Mouse (Mus musculus) macrophage (primary cell): ENCODE data around the gene Gprin2. TPM values are rescaled to one million over a fixed set of nuclear protein-coding genes. Genes with fewer than 3 reads are reported as not detected.

ENCODE experiments used
- H3K27ac ChIP-seq: fragments of 350-480 bp; formaldehyde crosslinking; 2 replicates; pipeline ENCODE4 v1.9.0; 2021
- H3K36me3 ChIP-seq: fragments of 350-480 bp; formaldehyde crosslinking; 2 replicates; pipeline ENCODE4 v1.9.0; 2021; ENCODE audit errors: inconsistent target
- H3K4me3 ChIP-seq: fragments of 350-480 bp; formaldehyde crosslinking; 2 replicates; pipeline ENCODE4 v1.9.0; 2021; ENCODE audit errors: inconsistent target
- H3K79me2 ChIP-seq: fragments of 350-480 bp; formaldehyde crosslinking; 2 replicates; pipeline ENCODE4 v1.9.0; 2021; ENCODE audit errors: inconsistent target
- WGBS: methylation state at CpG from one replicate; pipeline ENCODE4 v1.1.7; 2026; ENCODE audit warnings: inconsistent platforms; ENCODE audit not compliant: missing documents; 5-methylcytosine and 5-hydroxymethylcytosine counted together
- polyA plus RNA-seq: library from polyadenylated mRNA; stranded (reverse); fragments of 250-400 nt; gene quantifications from 3 replicates; pipeline ENCODE4 v1.2.4, GENCODE M21; 2018; ENCODE audit warnings: inconsistent platforms

Gprin2 gene
- polyA plus RNA-seq, 1 experiment from 2014 or later, result not detected

DNA sequence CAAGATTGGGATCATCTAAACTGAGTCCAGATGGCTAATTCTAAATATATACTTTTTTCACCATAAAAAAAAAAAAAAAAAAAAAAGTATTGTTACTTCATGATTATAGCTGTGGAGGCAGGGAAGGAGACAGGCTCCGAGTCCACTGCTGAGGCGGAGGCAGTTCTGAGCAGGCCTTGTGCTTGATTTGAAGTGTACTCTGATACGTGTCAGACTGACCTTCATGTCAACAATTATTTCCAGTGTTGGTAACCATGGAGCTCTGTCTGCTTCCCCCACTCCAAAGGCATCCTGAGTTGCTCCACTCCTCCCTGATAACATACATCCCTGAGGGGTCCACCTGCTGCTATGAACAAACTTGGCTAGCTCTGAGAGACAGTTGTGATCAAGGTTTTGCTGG is 30.3 kb downstream of the Gprin2 start:
- no peak overlapping the region for H3K27ac ChIP-seq
- no peaks in the 10 kb centered on the region for H3K36me3 ChIP-seq
- no peak overlapping the region for H3K4me3 ChIP-seq
- 89% methylated on average over 3 of the region's 3 CpGs for WGBS
- H3K79me2 ChIP-seq, result no peaks in the 10 kb centered on the region

DNA sequence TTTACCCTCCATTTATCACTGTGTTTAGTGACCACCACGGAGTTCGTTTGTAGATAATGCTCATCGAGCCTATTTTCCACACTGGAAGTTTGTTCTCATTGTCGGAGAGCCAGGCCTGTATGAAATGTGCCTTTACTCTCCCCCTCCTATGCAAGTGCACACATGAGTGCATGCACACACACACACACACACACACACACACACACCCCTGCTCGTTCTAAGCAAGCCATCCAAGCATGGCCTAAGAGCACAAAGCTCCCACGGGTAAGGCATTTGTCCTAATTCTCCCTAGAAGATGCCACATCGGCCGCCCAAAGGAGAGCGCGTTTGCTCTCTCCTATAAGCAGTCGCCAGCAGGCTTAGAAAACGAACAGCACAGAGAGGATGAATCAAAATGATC is 45.7 kb downstream of the Gprin2 start:
- H3K79me2 ChIP-seq, result no peaks in the 10 kb centered on the region
- H3K4me3 ChIP-seq, result no peak overlapping the region
- no peaks in the 10 kb centered on the region for H3K36me3 ChIP-seq
- H3K27ac ChIP-seq, result no peak overlapping the region
- 83% methylated on average over 12 of the region's 12 CpGs for WGBS

DNA sequence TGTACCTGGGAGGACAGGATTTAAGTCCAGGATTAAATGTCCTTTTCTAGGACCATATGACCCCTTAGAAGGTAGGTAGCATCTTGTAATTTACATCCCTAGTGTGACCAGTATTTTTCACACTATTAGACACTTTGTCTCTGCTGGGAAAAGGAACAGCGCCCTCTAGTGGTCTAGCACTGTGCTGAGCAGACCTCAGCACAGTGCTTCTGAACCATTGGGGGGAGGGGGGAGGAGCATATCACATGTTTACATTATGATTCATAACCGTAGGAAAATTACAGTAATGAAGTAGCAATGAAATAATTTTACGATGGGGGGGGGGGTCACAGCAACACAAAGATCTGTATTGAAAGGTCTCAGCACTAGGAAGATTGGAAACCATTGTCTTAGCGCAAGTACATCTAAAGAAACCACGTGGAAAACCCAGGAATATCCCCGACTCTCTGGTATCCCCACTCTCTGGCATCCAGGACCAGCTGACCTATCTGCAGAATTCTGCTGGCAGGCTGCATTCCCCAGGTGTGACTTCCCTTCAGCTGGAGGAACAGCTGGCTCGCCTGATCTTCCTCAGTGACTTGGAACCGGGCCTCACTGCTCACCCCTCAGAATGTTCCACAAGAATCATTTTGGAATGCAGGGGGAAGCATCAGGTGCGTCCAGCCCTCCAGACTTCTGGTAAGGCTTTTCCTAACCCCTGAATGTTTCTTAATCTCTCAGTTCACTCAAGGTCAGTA is 46.7 kb downstream of the Gprin2 start:
- 67% methylated on average over 9 of the region's 9 CpGs for WGBS
- Histone ChIP-seq H3K27ac (no peak overlapping the region), H3K79me2 (no peaks in the 10 kb centered on the region), H3K4me3 (no peak overlapping the region), H3K36me3 (no peaks in the 10 kb centered on the region)

DNA sequence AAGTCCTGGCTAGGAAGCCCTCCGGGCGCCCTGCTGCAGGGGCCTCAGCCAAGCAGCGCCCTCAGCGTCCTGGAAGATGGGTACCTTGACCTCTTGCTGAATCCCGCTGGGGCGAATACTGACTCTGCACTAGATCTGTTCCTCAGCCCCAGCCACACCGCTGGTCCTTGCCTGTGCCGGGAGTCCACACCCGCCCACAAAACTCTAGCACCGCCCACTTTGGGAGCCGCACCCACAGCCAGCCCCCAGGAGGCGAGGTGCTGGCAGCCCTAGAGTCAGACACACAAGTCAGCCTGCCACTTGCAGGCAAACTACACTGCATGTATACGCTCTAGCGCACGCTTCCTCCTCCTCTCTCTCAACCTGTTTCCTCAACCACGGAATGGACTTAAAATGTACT is 49.1 kb downstream of the Gprin2 start, which contains the start of gene Npy4r:
Gene Npy4r, minus strand, starts transcription at position 148 of the 400 bp plus-strand sequence.
- Histone ChIP-seq H3K4me3 (no peak within 1 kb of the TSS), H3K36me3 (no peaks in the 10 kb centered on the region), H3K27ac (no peak within 1 kb of the TSS), H3K79me2 (no peaks in the 10 kb centered on the region)
- WGBS, result 5% methylated on average over 16 of the region's 16 CpGs

DNA sequence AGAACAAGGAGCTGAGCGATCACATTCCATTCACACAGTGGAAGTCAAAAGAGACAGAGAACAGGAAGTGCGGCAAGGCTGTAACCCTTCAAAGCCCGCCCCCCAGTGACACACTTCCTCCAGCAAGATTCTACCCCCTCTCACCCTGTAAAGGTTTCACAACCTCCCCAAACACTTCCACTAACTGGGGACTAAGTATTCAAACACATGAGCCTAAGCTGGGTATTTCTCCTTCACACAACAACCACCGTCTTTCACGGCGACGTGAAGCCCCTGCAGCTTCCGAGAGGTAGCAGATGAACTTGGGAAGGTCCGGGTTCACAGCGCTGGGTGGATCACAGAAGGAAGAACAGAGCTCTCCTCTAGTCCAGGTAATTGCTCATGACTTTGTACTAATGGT is 58.5 kb downstream of the Gprin2 start:
- Histone ChIP-seq H3K36me3 (no peaks in the 10 kb centered on the region), H3K79me2 (no peaks in the 10 kb centered on the region), H3K4me3 (no peak overlapping the region), H3K27ac (no peak overlapping the region)
- WGBS, result 94% methylated on average over 10 of the region's 10 CpGs

DNA sequence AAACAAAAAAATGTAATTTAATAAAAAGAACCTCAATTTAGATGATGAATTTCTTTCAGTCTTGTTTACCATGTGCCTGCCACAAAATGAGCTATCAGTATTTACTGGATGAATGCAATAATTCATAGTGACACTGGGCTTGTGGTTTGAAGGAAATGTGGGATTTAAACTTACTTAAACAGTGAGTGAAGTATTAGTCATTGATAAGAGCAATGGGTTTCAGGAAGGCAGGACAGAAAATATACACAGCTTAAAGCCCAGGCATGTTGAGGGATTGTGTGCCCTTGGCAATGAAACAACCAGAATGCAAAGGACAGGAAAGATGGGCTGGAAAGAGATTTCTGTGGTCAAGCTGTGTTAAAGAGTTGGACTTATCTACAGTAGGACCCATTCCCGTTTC is 59.1 kb downstream of the Gprin2 start:
- Histone ChIP-seq H3K27ac (no peak overlapping the region), H3K36me3 (no peaks in the 10 kb centered on the region), H3K79me2 (no peaks in the 10 kb centered on the region), H3K4me3 (no peak overlapping the region)
- 80% methylated on average over 1 of the region's 1 CpGs for WGBS

DNA sequence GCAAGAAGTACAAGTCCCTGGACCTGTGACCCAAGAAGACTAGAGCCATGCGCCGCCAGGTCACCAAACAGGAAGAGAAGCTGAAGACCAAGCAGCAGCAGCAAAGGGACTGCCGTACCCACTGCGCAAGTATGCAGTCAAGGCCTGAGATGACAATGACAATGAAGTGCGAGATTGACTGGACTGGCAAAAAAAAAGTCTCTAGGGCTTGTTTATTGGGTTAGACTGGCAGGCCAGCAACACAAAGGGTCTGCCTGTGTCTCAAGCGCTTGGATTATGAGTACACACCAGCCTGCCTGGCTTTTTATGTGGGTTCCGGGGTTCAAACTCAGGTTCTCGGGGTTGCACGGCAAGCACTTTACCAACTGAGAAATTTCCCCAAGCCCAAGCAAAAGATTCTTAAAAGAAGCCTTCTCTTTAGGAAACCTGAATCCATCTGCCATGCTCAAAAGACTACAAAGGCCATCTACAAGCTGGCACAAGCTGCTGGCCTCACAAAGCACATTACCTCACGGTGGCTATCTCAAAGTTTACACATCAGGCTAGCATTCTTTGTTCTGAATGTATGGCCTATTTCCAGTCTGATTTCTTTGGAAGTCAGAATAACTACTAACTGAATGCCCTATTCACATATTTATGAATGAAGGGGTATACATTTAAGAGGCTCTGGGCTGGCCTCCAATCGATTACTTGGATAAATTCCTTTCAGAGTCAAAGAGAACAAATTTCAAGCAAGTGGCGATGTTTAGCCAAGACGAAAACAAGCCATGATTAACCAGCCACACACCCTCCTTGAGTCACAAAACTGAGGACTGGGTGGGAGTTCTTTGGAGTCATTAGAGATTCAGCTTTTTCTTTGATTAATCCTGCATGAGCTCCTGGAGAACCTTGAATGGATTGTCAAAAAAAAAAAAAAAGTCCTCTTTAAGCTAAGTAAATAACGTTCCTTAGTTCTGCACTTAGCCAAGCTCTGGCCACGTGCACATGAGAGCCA is 61.5 kb downstream of the Gprin2 start:
- H3K79me2 ChIP-seq, result no peaks in the 10 kb centered on the region
- H3K36me3 ChIP-seq, result no peaks in the 10 kb centered on the region
- WGBS, result 86% methylated on average over 15 of the region's 15 CpGs
- H3K4me3 ChIP-seq, result no peak overlapping the region
- no peak overlapping the region for H3K27ac ChIP-seq

Other genes with a start within 250 kb of the Gprin2 start
- not detected in 3 replicates for gene Rbp3, start 247.7 kb downstream of the Gprin2 start, polyA plus RNA-seq
- not detected in 3 replicates for gene Zfp488, start 222.9 kb downstream of the Gprin2 start, polyA plus RNA-seq
- gene Gm30083, start 186.5 kb downstream of the Gprin2 start, polyA plus RNA-seq, result not detected in 3 replicates
- gene Gm5460, start 184.9 kb downstream of the Gprin2 start, polyA plus RNA-seq, result not detected in 3 replicates
- gene Antxrl, start 148.9 kb downstream of the Gprin2 start, polyA plus RNA-seq, result not detected in 3 replicates
- gene Anxa8, start 115.7 kb downstream of the Gprin2 start, polyA plus RNA-seq, result not detected in 3 replicates
- gene A630023A22Rik, start 98.9 kb downstream of the Gprin2 start, polyA plus RNA-seq, result not detected in 3 replicates
- gene Npy4r, start 49.2 kb downstream of the Gprin2 start, polyA plus RNA-seq, result not detected in 3 replicates
- gene Syt15, start 17.9 kb upstream of the Gprin2 start, polyA plus RNA-seq, result not detected in 3 replicates
- 5.9 to 7.5 TPM (median 7.1 TPM) in 3 replicates for gene Shld2, start 108.8 kb upstream of the Gprin2 start, polyA plus RNA-seq
- 110 to 176 TPM (median 161 TPM) in 3 replicates for gene Glud1, start 109.1 kb upstream of the Gprin2 start, polyA plus RNA-seq
- not detected in 3 replicates for gene Fam25c, start 153.8 kb upstream of the Gprin2 start, polyA plus RNA-seq
- gene Sncg, start 173.1 kb upstream of the Gprin2 start, polyA plus RNA-seq, result not detected in 3 replicates
- gene Mmrn2, start 173.8 kb upstream of the Gprin2 start, polyA plus RNA-seq, result 0.07 to 0.11 TPM in 2 of 3 replicates, not detected in the other